Comparison of ENCODE assay signal across 7 mouse cellular contexts in the genomic region with DNA sequence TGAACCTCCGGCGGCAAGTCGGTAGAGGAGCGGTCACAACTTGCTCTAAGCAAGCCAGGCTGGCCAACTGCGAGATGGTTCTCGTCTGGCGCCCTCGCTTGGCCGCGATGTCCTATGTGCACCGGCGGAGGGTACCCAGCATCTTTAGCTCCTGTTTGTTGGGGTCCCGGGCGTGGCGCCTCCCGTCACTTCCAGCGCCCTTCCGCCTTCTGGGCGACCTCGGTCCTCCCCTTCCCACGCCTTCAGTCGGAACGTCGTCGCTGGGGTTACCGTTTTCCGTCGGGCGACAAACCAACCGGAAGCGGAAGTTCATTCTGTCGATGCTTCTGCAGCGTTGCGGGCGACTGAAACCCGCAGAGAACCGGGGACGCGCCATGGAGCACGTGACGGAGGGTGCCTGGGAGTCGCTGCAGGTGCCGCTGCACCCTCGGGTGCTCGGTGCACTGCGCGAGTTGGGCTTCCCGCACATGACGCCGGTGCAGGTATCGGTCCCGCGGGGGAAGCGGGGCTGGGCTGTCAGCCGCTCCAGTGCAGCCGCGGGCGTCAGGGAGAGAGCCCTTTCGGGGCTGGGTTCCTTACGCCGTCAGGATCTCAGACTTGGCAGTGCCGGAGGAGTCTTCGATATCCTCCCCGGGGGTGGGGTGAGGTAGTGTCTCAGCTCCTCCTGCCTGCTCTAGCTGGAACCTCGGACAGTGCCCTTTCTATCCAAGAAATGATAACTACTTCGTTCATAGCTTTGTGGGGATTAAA. TPM values are rescaled to one million over a fixed set of nuclear protein-coding genes. Genes with fewer than 3 reads are reported as not detected.
DNase-seq lines count a peak whose midpoint lies in the region; ATAC-seq and TF ChIP-seq lines count a peak whose summit lies in the region.

Ddx55 (plus strand) TSS at position 307 of the 750 bp plus-strand sequence.

- no peaks in the 10 kb centered on the region for H3K27me3 ChIP-seq in intestine, embryonic 15.5 days (replicated peaks)
- H3K27me3 ChIP-seq in midbrain, embryonic 12.5 days: no peaks in the 10 kb centered on the region
- H3K27me3 ChIP-seq in small intestine, adult 2 months (ENCODE audit: control insufficient read depth, insufficient read depth, low read length): no peaks in the 10 kb centered on the region

- TF ChIP-seq POLR2A in small intestine, adult 2 months (IDR thresholded peaks at IDR 0.05; ENCODE audit: low read depth, low read length): peak; percentile 87

- WGBS in intestine, embryonic 15.5 days: under 1% methylated on average over 66 of the region's 66 CpGs
- WGBS in midbrain, embryonic 12.5 days: 1% methylated on average over 64 of the region's 66 CpGs
- under 1% methylated on average over 66 of the region's 66 CpGs for WGBS in small intestine, adult 2 months

- peak within 1 kb of the TSS; percentile 83 for H3K4me2 ChIP-seq in intestine, embryonic 15.5 days (replicated peaks)
- H3K4me2 ChIP-seq in midbrain, embryonic 12.5 days (replicated peaks): peak within 1 kb of the TSS; percentile 78

- peak; percentile 90 for ATAC-seq in intestine, embryonic 15.5 days
- peak; percentile 84 for ATAC-seq in midbrain, embryonic 12.5 days (ENCODE audit: low FRiP score, low read depth)

- TF ChIP-seq CTCF in small intestine, adult 2 months (IDR thresholded peaks at IDR 0.05; ENCODE audit: extremely low read depth, insufficient read length, insufficient replicate concordance, low read depth, low read length): no peak

- intact Hi-C loops in gastrocnemius, postnatal 36 days (cut with DNase I): loop anchor here (10.0 kb wide), 1 partner anchor 428 kb away; no protein-coding TSS in a partner anchor
- intact Hi-C loops in left cerebral cortex, postnatal 4 days (cut with DNase I): no loop called here

- peak within 1 kb of the TSS; percentile 98 for H3K4me3 ChIP-seq in intestine, embryonic 15.5 days (replicated peaks)
- peak within 1 kb of the TSS; percentile 71 for H3K4me3 ChIP-seq in midbrain, embryonic 12.5 days
- peak within 1 kb of the TSS; percentile 87 for H3K4me3 ChIP-seq in small intestine, adult 2 months (ENCODE audit: low read depth, low read length)

- DNase-seq in adrenal gland, adult 2 months: peak; percentile 93
- peak; percentile 95 for DNase-seq in embryo, embryonic 11 days
- DNase-seq in gastrocnemius, postnatal 36 days: peak; percentile 82 to 89
- DNase-seq in left cerebral cortex, postnatal 4 days: peak; percentile 89

- peak within 1 kb of the TSS; percentile 82 for H3K27ac ChIP-seq in intestine, embryonic 15.5 days
- H3K27ac ChIP-seq in midbrain, embryonic 12.5 days (replicated peaks): peak within 1 kb of the TSS; percentile 74
- peak within 1 kb of the TSS; percentile 86 for H3K27ac ChIP-seq in small intestine, adult 2 months (ENCODE audit: insufficient read depth, low read depth, low read length)

- peak within 1 kb of the TSS; percentile 80 for H3K9ac ChIP-seq in intestine, embryonic 15.5 days
- peak within 1 kb of the TSS; percentile 68 for H3K9ac ChIP-seq in midbrain, embryonic 12.5 days (replicated peaks)

- no peaks in the 10 kb centered on the region for H3K9me3 ChIP-seq in intestine, embryonic 15.5 days
- no peaks in the 10 kb centered on the region for H3K9me3 ChIP-seq in midbrain, embryonic 12.5 days

- peaks cover 3% of the 10 kb centered on the region; the same call in 1 of the 2 replicates for H3K4me1 ChIP-seq in intestine, embryonic 15.5 days (replicated peaks)
- H3K4me1 ChIP-seq in midbrain, embryonic 12.5 days: peaks cover 18% of the 10 kb centered on the region
- H3K4me1 ChIP-seq in small intestine, adult 2 months (ENCODE audit: control insufficient read depth, insufficient read depth, insufficient read length, low read length): no peaks in the 10 kb centered on the region

- H3K36me3 ChIP-seq in intestine, embryonic 15.5 days: peaks cover 12% of the 10 kb centered on the region
- H3K36me3 ChIP-seq in midbrain, embryonic 12.5 days: peaks cover 48% of the 10 kb centered on the region
- peaks cover 31% of the 10 kb centered on the region for H3K36me3 ChIP-seq in small intestine, adult 2 months (ENCODE audit: control insufficient read depth, insufficient read depth, low read length)

RNA-seq across cellular contexts. Expression of gene Ddx55, which starts in this region (rescaled TPM):
- 10 to 100 TPM; 12.4 to 13.4 TPM for total RNA-seq in adrenal gland, adult 2 months (2021)
- 12.7 and 15.5 TPM in 2 replicates for polyA plus RNA-seq in adrenal gland, adult 2 months (2012; rRNA removed)
- total RNA-seq in gastrocnemius, postnatal 36 days (2021): 1 to 10 TPM; 3.1 to 3.6 TPM
- polyA plus RNA-seq in intestine, embryonic 15.5 days (2015; fragmentation: Nextera tagmentation; extraction: Ambion mirVana): 13.9 and 15.9 TPM in 2 replicates
- 10 to 100 TPM; 27.5 to 30.8 TPM for total RNA-seq in left cerebral cortex, postnatal 4 days (2021)
- polyA plus RNA-seq in midbrain, embryonic 12.5 days (2016; fragmentation: Nextera tagmentation; extraction: Ambion mirVana): 21.0 and 22.0 TPM in 2 replicates
- polyA plus RNA-seq in small intestine, adult 2 months (2012; rRNA removed): 8.7 and 12.1 TPM in 2 replicates

Comparison
In these comparisons a context has a peak if more than half of its experiments do, and no peak if none do; other contexts are left out.
1. Peak in every context shown above with its lines: DNase-seq, ATAC-seq, H3K4me3 ChIP-seq and H3K27ac ChIP-seq.